Mouse (Mus musculus) left cerebral cortex, adult 2 months (tissue): ENCODE results near the gene Rnf19b. TPM values are rescaled to one million over a fixed set of nuclear protein-coding genes. Genes with fewer than 3 reads are reported as not detected.

Experiments
- DNase-seq, 2 experiments: peaks; one replicate each; pipeline ENCODE4 v3.0.0; 2021 to 2022; ENCODE audit warnings: low spot score in 2 of 2, mixed read lengths in 1 of 2; ENCODE audit errors: extremely low spot score in 1 of 2
- H3K27ac ChIP-seq: fragments of 200-600 bp; 2 replicates; pipeline ENCODE4 v1.8.1; 2022
- H3K4me3 ChIP-seq: fragments of 200-600 bp; 2 replicates; pipeline ENCODE4 v1.8.1; 2022
- CTCF ChIP-seq: fragments of 200-600 bp; IDR thresholded peaks from 2 replicates; pipeline ENCODE4 v1.8.1; 2022; ENCODE audit warnings: antibody characterized with exemption, mild to moderate bottlenecking, moderate library complexity
- intact Hi-C: fragments of 180-260 bp; cut with DNase I; formaldehyde crosslinking; loops from one replicate; pipeline ENCODE4 v1.15.1; 2025
- total RNA-seq, 2 experiments: library from RNA; stranded (reverse); gene quantifications; 2 replicates each; pipeline ENCODE4 v1.2.3; 2021

Gene Rnf19b
- total RNA-seq, 2 experiments from 2014 or later: 52.6 to 57.7 TPM

GRCm38 (mm10) chr4:129059125-129059551 lies 1.1 kb downstream of the Rnf19b start:
- H3K4me3 ChIP-seq: peak overlapping the region; percentile 99
- intact Hi-C loops: loop anchor here (2.0 kb wide), 1 partner anchor 66 kb away; no protein-coding TSS in a partner anchor
- DNase-seq: no peak
- TF ChIP-seq CTCF: no peak
- no peak overlapping the region for H3K27ac ChIP-seq

GRCm38 (mm10) chr4:129059922-129060321 lies 1.9 kb downstream of the Rnf19b start:
- intact Hi-C loops: loop anchor here (2.0 kb wide), 1 partner anchor 67 kb away; no protein-coding TSS in a partner anchor
- no peak for TF ChIP-seq CTCF
- H3K4me3 ChIP-seq: peak overlapping the region; percentile 99
- H3K27ac ChIP-seq: no peak overlapping the region
- DNase-seq: no peak

GRCm38 (mm10) chr4:129061486-129061885 lies 3.4 kb downstream of the Rnf19b start:
- no peak for DNase-seq
- H3K4me3 ChIP-seq: no peak overlapping the region
- intact Hi-C loops: no loop called here
- no peak for TF ChIP-seq CTCF
- no peak overlapping the region for H3K27ac ChIP-seq

- Histone ChIP-seq H3K27ac (no peak overlapping the region), H3K4me3 (no peak overlapping the region)
- TF ChIP-seq CTCF: no peak
- DNase-seq: no peak
- intact Hi-C loops: no loop called here
Observed at GRCm38 (mm10) chr4:129062281-129063075, 4.4 kb downstream of the Rnf19b start.

GRCm38 (mm10) chr4:129065688-129066236 lies 7.7 kb downstream of the Rnf19b start:
- no peak for DNase-seq
- Histone ChIP-seq H3K27ac (no peak overlapping the region), H3K4me3 (no peak overlapping the region)
- TF ChIP-seq CTCF: no peak
- intact Hi-C loops: no loop called here

GRCm38 (mm10) chr4:129067638-129068415 lies 9.8 kb downstream of the Rnf19b start:
- no peak for DNase-seq
- no peak overlapping the region for H3K27ac ChIP-seq
- no peak; the same call in 1 of the 2 replicates for TF ChIP-seq CTCF
- no peak overlapping the region for H3K4me3 ChIP-seq
- intact Hi-C loops: no loop called here

- H3K4me3 ChIP-seq: no peak overlapping the region
- intact Hi-C loops: no loop called here
- DNase-seq: no peak
- TF ChIP-seq CTCF: no peak
- no peak overlapping the region for H3K27ac ChIP-seq
Observed at GRCm38 (mm10) chr4:129068848-129069247, 10.8 kb downstream of the Rnf19b start.

- intact Hi-C loops: no loop called here
- no peak for DNase-seq
- TF ChIP-seq CTCF: no peak
- Histone ChIP-seq H3K27ac (no peak overlapping the region), H3K4me3 (no peak overlapping the region)
Observed at GRCm38 (mm10) chr4:129079126-129079525, 21.1 kb downstream of the Rnf19b start.

- no peak for TF ChIP-seq CTCF
- no peak for DNase-seq
- intact Hi-C loops: loop anchor here (5.0 kb wide), 1 partner anchor 174 kb away; no protein-coding TSS in a partner anchor
- Histone ChIP-seq H3K4me3 (no peak overlapping the region), H3K27ac (no peak overlapping the region; the same call in 1 of the 2 replicates)
Observed at GRCm38 (mm10) chr4:129081041-129081440, 23.0 kb downstream of the Rnf19b start.

GRCm38 (mm10) chr4:129081512-129081911 lies 23.4 kb downstream of the Rnf19b start:
- intact Hi-C loops: loop anchor here (5.0 kb wide), 1 partner anchor 174 kb away; no protein-coding TSS in a partner anchor
- no peak for TF ChIP-seq CTCF
- Histone ChIP-seq H3K4me3 (no peak overlapping the region), H3K27ac (no peak overlapping the region; the same call in 1 of the 2 replicates)
- peak in 1 of 2 experiments; percentile 20 for DNase-seq

- Histone ChIP-seq H3K4me3 (no peak overlapping the region), H3K27ac (no peak overlapping the region; the same call in 1 of the 2 replicates)
- TF ChIP-seq CTCF: no peak
- intact Hi-C loops: loop anchor here (1.0 to 5.0 kb wide), 2 partner anchors 111 to 175 kb away; no protein-coding TSS in a partner anchor
- DNase-seq: no peak
Observed at GRCm38 (mm10) chr4:129081939-129082338, 23.9 kb downstream of the Rnf19b start.
